In genomic region chr13:73252022-73252421, GRCm38 (mm10) we compare ENCODE assay signal across 23 mouse cellular contexts. TPM values are rescaled to one million over a fixed set of nuclear protein-coding genes. Genes with fewer than 3 reads are reported as not detected.
DNase-seq lines count a peak whose midpoint lies in the region; ATAC-seq and TF ChIP-seq lines count a peak whose summit lies in the region.
"Had no signal": no experiment of that assay in that cellular context is flagged by ENCODE, and none has a peak within 500 bp of the region (broad histone marks: within the 10 kb centered on the region; RNA-seq: fewer than 3 reads in every experiment).

No protein-coding gene starts in this region.

- H3K4me2 ChIP-seq in CH12.LX (ENCODE audit: insufficient read depth, low read depth, poor library complexity, severe bottlenecking): no peak overlapping the region
- H3K4me2 ChIP-seq in intestine, embryonic 15.5 days (replicated peaks): no peak overlapping the region
- H3K4me2 ChIP-seq: kidney, embryonic 15.5 days; midbrain, embryonic 11.5 days had no signal

- H3K9me3 ChIP-seq in CH12.LX (replicated peaks; ENCODE audit: low read length): no peaks in the 10 kb centered on the region
- no peaks in the 10 kb centered on the region for H3K9me3 ChIP-seq in intestine, embryonic 15.5 days
- H3K9me3 ChIP-seq: embryonic facial prominence, embryonic 10.5 days; kidney, embryonic 15.5 days; limb, embryonic 10.5 days had no signal

- H3K79me2 ChIP-seq in CH12.LX (replicated peaks; ENCODE audit: control insufficient read depth, extremely low read depth, insufficient read depth, poor library complexity, severe bottlenecking): no peaks in the 10 kb centered on the region

- H3K9ac ChIP-seq in CH12.LX (ENCODE audit: insufficient read depth, low read depth): no peak overlapping the region
- H3K9ac ChIP-seq in intestine, embryonic 15.5 days: no peak overlapping the region
- H3K9ac ChIP-seq: kidney, embryonic 15.5 days had no signal

- peak; percentile 16 for TF ChIP-seq RAD21 in CH12.LX (IDR thresholded peaks at IDR 0.05; ENCODE audit: low read depth, low read length)

- intact Hi-C loops in gastrocnemius, adult 2 months (cut with DNase I): no loop called here
- intact Hi-C loops in gastrocnemius, postnatal 36 days (cut with DNase I): no loop called here

- TF ChIP-seq EP300 in CH12.LX (IDR thresholded peaks at IDR 0.05; ENCODE audit: low read length): no peak

- TF ChIP-seq CTCF in gastrocnemius, adult 2 months (IDR thresholded peaks at IDR 0.05): peak; percentile 26; the same call in 1 of the 2 replicates
- TF ChIP-seq CTCF in layer of hippocampus, adult 2 months (conservative IDR thresholded peaks at IDR 0.05): peak; percentile 21; the same call in 1 of the 2 replicates
- TF ChIP-seq CTCF in CH12.LX (conservative IDR thresholded peaks at IDR 0.05 in 1 of 2, IDR thresholded peaks at IDR 0.05 in 1 of 2; ENCODE audit: low read depth in 2 of 2, low read length in 2 of 2): peak; percentile 22 to 87; a peak in 2 of 4 replicates

- 52% methylated on average over 5 of the region's 5 CpGs for WGBS in intestine, embryonic 15.5 days

- no peak for DNase-seq in gastrocnemius, adult 2 months
- no peak for DNase-seq in gastrocnemius, postnatal 36 days
- no peak for DNase-seq in layer of hippocampus, adult 2 months (ENCODE audit: low spot score in 2 of 2)
- no peak for DNase-seq in layer of hippocampus, postnatal 10 days (ENCODE audit: low spot score in 2 of 2)
- peak; percentile 35 for DNase-seq in CH12.LX (ENCODE audit: extremely low read depth)
- no peak for DNase-seq in urinary bladder, postnatal 36 days (ENCODE audit: low spot score in 2 of 2)
- DNase-seq in cerebellum, postnatal 36 days: no peak
- DNase-seq: cerebellum, postnatal 14 days; heart, postnatal 10 days; right cerebral cortex, postnatal 14 days; thymus, postnatal 36 days had no signal

- in situ Hi-C loops in CH12.LX (cut with MboI; ENCODE audit: low pct_ligation_motif_present, low pct_unique_long_range_greater_than_20kb, low sequenced_read_pairs): loop anchor here (5.0 kb wide), 1 partner anchor 55 kb away; no protein-coding TSS in a partner anchor

- H3K27me3 ChIP-seq in CH12.LX (replicated peaks): peaks cover 27% of the 10 kb centered on the region
- peaks cover 12% of the 10 kb centered on the region for H3K27me3 ChIP-seq in intestine, embryonic 15.5 days (replicated peaks)

- TF ChIP-seq POLR2A in CH12.LX (IDR thresholded peaks at IDR 0.05; ENCODE audit: low read depth, low read length): no peak

- peaks cover 0 to 16% of the 10 kb centered on the region in 2 experiments; a peak in 3 of 4 replicates for H3K4me1 ChIP-seq in CH12.LX (ENCODE audit: control insufficient read depth in 1 of 2, insufficient read depth in 2 of 2)
- H3K4me1 ChIP-seq in intestine, embryonic 15.5 days (replicated peaks): no peaks in the 10 kb centered on the region
- H3K4me1 ChIP-seq: embryonic facial prominence, embryonic 10.5 days; kidney, embryonic 15.5 days; limb, embryonic 10.5 days had no signal

- H3K4me3 ChIP-seq in gastrocnemius, adult 2 months: no peak overlapping the region
- no peak overlapping the region for H3K4me3 ChIP-seq in layer of hippocampus, adult 2 months
- no peak overlapping the region for H3K4me3 ChIP-seq in CH12.LX (replicated peaks in 1 of 3; ENCODE audit: low read depth in 2 of 3, low read length in 2 of 3, poor library complexity in 1 of 3)
- no peak overlapping the region for H3K4me3 ChIP-seq in intestine, embryonic 15.5 days (replicated peaks)
- H3K4me3 ChIP-seq: embryonic facial prominence, embryonic 10.5 days; kidney, embryonic 15.5 days; left cerebral cortex, adult 2 months; limb, embryonic 10.5 days had no signal

- H3K36me3 ChIP-seq in CH12.LX (replicated peaks in 1 of 2; ENCODE audit: control insufficient read depth in 1 of 2, insufficient read depth in 1 of 2, low read length in 1 of 2): no peaks in the 10 kb centered on the region
- H3K36me3 ChIP-seq in intestine, embryonic 15.5 days: no peaks in the 10 kb centered on the region
- H3K36me3 ChIP-seq: embryonic facial prominence, embryonic 10.5 days; kidney, embryonic 15.5 days; limb, embryonic 10.5 days had no signal

- ATAC-seq in intestine, embryonic 15.5 days: peak; percentile 51
- ATAC-seq: forebrain, embryonic 16.5 days had no signal

- dilution Hi-C loops in CH12.LX (cut with MboI; ENCODE audit: extremely low pct_ligation_motif_present, extremely low pct_unique_long_range_greater_than_20kb, low sequenced_read_pairs): no loop called here

- H3K27ac ChIP-seq in gastrocnemius, adult 2 months: no peak overlapping the region
- no peak overlapping the region for H3K27ac ChIP-seq in layer of hippocampus, adult 2 months
- H3K27ac ChIP-seq in CH12.LX (ENCODE audit: insufficient read depth, low read depth): no peak overlapping the region
- H3K27ac ChIP-seq in intestine, embryonic 15.5 days: no peak overlapping the region
- H3K27ac ChIP-seq: embryonic facial prominence, embryonic 10.5 days; kidney, embryonic 15.5 days; left cerebral cortex, adult 2 months; limb, embryonic 10.5 days; macrophage had no signal

TF ChIP-seq in CH12.LX, 34 proteins besides CTCF, POLR2A, EP300 and RAD21:
- TF ChIP-seq JUN (IDR thresholded peaks at IDR 0.05; ENCODE audit: insufficient read depth, low read depth, low read length) (no peak), SMC3 (IDR thresholded peaks at IDR 0.05; ENCODE audit: low read depth, low read length) (peak; percentile 23; the same call in 1 of the 2 replicates)

RNA-seq across cellular contexts. Expression of gene Irx4, which starts 8.3 kb away (rescaled TPM):
- total RNA-seq in gastrocnemius, adult 2 months (2021): not detected
- total RNA-seq in gastrocnemius, postnatal 36 days (2021): not detected
- not detected for total RNA-seq in layer of hippocampus, adult 2 months (2021)
- total RNA-seq in layer of hippocampus, postnatal 10 days (2021): not detected
- total RNA-seq in CH12.LX (2012; rRNA removed): not detected in 2 replicates
- not detected in 2 replicates for total RNA-seq in CH12.LX (2014; rRNA removed)
- not detected in 2 replicates for polyA plus RNA-seq in CH12.LX (2012; ENCODE audit: insufficient read length, low read depth)
- polyA plus RNA-seq in intestine, embryonic 15.5 days (2015; fragmentation: Nextera tagmentation; extraction: Ambion mirVana): 0.26 and 0.47 TPM in 2 replicates
- total RNA-seq: adrenal gland, adult 18-20 months; gastrocnemius, adult 8-10 months; layer of hippocampus, adult 18-20 months; left cerebral cortex, adult 2 months had no signal
- polyA plus RNA-seq: forebrain, embryonic 16.5 days; liver, embryonic 16.5 days; macrophage had no signal
